Mouse (Mus musculus) bone marrow macrophage, adult 2 months (primary cell): ENCODE measurements around the gene Trpc4ap.

Source experiments
- CTCF ChIP-seq: IDR thresholded peaks from 2 replicates; pipeline ENCODE4 v1.5.1; 2012; ENCODE audit warnings: low read depth, mild to moderate bottlenecking, low read length, moderate library complexity
- POLR2A ChIP-seq: IDR thresholded peaks from 2 replicates; pipeline ENCODE4 v1.6.1; 2012; ENCODE audit warnings: mild to moderate bottlenecking, low read depth, low read length, borderline replicate concordance

GRCm38 (mm10) chr2:155591676-155592075, 100.5 kb downstream of the Trpc4ap start:
- TF ChIP-seq CTCF (no peak), POLR2A (no peak)
